Mouse (Mus musculus) retina, postnatal 1 day (tissue): ENCODE measurements around the gene Igf2bp2.

ENCODE experiments used
- DNase-seq: peaks from one replicate; pipeline ENCODE4 v3.0.0-alpha.2; 2012

Gene Igf2bp2

DNA sequence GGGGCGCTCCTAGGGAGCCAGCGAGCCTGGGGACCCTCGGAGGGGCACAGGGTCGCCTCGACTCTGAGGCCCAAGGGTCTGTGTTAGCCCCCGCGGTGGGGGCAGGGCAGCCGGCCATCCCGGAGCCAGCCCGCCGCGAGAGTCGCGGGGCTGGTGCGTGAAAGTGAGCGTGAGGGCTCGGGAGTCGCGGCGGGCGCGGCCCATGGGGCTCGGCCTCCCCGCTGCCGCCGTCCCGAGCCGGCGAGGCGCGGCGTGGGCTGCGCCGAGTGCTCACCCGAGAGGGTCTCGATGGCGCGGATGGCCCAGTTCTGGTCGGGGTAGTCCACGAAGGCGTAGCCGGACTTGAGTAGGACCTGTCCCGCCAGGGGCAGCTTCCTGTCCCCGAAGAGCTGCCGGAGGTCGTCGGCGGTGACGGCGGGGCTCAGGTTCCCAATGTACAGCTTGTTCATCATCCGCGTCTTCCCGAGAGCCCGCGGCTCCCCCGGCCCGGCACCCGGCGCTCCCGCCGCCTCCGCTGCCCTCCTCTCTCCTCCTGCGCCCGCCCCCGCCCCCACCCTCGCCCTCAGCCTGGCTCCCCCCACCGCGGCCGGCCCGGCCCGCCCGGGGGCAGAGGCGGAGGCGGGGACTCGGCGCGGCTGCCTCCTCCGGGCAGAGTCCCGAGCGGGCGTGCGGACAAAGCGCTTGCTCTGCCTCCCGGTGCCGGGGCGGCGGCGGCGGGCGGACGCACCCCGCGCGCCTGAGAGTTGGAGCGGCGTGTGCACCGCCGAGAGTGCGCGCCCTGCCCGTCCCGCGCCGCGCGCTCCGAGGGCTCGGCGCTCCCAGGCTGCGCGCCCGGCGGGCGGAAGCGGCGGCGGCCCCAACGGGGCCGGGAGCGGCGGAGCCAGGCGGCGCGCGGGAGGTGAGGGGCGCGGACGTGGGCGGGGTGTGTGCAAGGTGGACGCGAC, at the start of gene Igf2bp2:
Gene Igf2bp2, minus strand, starts transcription at position 788 of the 944 bp plus-strand sequence.
- DNase-seq: peak; percentile 83

GRCm38 (mm10) chr16:22203501-22203900, 40.4 kb upstream of the Igf2bp2 start:
- DNase-seq: no peak

DNA sequence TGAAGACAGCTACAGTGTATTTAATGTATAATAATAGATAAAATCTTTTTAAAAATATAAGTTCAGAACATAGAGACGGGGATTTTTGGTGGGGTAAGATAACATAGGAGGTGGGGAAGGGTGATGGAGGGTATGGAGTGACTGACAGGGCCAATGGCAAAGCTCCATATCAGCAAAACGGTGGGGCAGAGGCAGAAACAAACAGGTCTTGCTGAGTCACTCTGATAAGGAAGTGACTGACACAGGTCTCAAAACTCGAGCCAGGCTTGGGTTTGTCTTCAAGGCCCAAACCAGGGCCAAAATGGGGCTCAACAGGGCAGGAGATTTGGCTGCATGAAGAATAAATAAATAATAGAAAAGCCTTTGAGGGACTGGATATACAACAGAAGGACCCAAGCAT, 38.8 kb upstream of the Igf2bp2 start:
- no peak for DNase-seq

- DNase-seq: peak; percentile 4
These were observed 37.4 kb upstream of the Igf2bp2 start for GRCm38 (mm10) chr16:22200476-22200875.

GRCm38 (mm10) chr16:22187366-22187765, 24.3 kb upstream of the Igf2bp2 start:
- no peak for DNase-seq

DNA sequence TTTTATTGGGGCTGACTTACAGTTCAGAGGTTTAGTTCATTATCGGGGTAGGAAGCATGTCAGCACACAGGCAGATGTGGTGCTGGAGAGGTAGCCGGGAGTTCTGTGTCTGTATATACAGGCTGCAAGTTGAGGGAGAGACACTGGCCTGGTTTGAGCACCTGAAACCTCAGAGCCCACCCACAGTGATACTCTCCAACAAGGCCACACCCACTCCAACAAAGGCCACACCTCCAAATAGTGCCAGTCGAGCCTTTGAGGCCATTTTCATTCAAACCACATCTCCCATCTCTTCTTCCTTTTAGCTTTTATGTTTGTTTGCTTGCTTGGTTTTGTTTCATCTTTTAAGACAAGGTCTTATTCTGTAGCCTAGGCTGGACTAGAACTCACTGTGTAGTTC, 22.3 kb upstream of the Igf2bp2 start:
- no peak for DNase-seq

- no peak for DNase-seq
These were observed 21.0 kb upstream of the Igf2bp2 start for GRCm38 (mm10) chr16:22184113-22184512.

- DNase-seq: no peak
These were observed 19.2 kb upstream of the Igf2bp2 start for GRCm38 (mm10) chr16:22182286-22182685.

GRCm38 (mm10) chr16:22178793-22179192, 15.7 kb upstream of the Igf2bp2 start:
- no peak for DNase-seq

DNA sequence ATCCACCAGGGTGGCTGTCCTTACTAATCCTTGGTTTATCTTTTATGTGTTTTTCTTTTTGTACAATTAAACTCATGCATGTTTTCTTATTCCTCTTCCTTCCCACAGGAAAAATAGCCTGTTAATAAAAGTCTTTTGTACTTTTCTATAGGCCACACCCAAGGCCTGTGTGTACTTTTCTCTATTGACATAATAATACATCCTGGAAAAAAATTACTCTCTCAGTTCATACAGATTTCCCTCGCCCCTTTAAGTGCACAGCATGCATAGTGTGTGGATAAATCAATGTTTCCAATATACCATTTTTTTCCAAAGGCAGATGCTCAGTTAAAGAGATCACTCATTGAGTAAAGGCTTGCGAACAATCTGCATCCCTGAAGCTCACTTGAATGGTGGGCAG, 14.9 kb upstream of the Igf2bp2 start:
- no peak for DNase-seq

DNA sequence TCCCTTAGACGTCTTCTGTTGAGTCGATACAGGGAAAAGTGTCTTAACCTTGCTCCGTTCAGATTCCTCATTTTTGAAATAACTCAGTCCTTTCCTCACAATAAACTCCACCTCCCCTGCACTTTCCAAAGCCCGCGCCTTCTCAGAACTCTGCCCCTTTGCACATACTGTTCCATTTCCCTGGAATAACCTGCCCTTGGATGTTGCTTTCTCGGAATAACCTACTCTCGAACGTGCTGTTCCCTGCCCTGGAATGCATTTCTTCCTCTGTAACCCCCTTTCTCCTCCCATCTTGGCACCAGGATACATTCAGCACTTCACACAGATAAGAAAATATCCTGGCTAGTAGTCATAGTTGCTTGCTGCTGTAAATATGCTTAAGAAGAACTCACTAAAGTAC, 5.6 kb upstream of the Igf2bp2 start:
- no peak for DNase-seq

GRCm38 (mm10) chr16:22165556-22165955, 2.5 kb upstream of the Igf2bp2 start:
- DNase-seq: no peak

DNA sequence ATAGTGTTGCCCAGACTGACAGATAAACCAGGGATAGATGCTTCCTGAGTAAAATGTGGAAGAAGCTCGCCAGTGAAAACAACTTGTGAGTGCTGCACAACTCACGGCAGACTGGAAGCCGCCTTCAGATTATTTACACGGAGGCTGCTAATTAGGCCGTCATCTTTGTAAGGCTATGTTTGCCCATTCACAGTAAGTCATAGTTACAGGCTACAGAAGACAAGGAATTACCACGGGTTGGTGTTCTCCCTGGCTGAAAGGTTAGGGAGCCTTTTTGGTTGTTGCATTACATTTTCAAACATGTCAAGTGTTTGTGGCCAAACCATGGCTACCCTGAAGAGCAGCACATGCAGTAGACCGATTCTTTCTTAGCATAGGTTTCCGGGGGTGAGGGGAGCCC, 1.3 kb upstream of the Igf2bp2 start:
- DNase-seq: no peak

GRCm38 (mm10) chr16:22163456-22163851, 355 bp upstream of the Igf2bp2 start:
- DNase-seq: peak; percentile 75

DNA sequence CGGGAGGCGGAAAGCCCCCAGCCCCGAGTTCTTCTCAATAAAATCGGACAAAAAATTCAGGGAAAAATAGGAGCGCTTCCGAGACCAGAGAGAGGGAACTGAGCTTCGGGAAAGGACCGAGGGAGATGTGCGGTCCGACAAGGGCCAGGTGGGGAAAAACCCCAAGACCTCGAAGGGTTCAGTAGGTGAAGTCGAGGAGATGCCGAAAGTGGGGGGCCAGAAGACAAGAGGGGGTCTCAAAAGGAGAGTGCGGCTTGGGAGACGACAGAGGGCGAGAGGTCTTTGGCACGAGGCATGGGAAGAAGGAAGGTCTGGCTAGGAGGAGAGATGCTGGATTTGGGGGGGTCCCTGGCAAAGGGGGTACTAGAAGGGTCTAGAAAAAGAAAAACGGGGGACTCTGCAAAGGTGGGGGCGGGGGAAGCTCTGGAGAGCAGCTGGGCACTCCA, 1.0 kb downstream of the Igf2bp2 start:
- DNase-seq: no peak

DNA sequence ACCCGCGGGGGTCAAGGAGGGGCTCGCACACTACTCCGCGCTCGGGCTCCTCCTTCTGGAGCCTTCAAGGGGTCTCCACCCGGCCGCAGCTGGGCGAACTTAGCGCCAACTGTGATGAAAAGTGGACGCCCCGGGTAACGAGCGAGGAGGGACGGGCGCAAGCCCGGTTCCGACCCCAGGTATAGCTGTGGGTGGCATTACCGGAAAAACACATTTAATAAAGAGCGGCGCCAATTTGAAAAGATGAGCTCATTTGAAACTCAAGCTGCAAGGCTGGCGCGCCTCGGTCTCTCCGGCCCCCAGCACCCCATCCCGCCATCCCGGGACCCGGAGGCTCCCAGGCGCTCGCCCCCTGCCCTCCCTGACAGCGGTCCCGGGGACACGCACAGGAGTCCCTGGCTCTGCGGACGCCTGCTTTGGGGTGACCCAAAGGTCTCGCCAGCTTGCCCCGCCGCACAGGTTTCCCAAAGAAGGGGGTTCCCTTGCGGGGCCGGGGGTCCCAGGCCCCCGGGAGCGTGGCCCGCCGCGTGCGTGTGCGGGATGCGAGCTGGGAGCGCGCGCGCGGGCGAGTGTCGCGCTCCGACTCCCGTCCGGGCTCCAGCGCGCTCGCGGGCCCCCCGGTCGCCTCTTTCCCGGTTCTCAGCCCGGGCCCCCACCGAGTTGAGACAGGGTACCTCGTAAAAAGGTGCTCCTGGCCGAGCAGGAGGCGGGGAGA, 1.6 kb downstream of the Igf2bp2 start:
- DNase-seq: peak; percentile 71

GRCm38 (mm10) chr16:22160386-22161145, 2.5 kb downstream of the Igf2bp2 start:
- DNase-seq: peak; percentile 40

DNA sequence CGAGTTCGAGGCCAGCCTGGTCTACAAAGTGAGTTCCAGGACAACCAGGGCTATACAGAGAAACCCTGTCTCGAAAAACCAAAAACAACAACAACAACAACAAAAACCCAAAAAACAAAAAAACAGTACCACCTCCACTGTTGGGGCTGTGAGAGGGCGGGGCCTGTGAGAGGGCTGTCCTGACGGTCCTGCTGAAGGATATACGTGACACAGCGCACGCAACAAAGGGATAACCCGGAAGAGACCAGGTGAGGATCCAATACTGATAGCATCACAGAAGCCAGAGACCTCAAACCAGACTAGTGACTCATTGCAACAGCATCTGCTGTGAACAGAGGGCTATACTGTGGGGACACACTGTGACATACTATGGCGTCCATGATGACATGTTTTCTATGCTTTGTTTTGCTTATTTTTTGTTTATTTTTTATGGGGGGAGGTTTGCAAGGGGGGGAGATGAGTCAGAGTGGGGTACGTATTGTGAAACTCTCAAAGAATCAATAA, 10.1 kb downstream of the Igf2bp2 start:
- no peak for DNase-seq

DNA sequence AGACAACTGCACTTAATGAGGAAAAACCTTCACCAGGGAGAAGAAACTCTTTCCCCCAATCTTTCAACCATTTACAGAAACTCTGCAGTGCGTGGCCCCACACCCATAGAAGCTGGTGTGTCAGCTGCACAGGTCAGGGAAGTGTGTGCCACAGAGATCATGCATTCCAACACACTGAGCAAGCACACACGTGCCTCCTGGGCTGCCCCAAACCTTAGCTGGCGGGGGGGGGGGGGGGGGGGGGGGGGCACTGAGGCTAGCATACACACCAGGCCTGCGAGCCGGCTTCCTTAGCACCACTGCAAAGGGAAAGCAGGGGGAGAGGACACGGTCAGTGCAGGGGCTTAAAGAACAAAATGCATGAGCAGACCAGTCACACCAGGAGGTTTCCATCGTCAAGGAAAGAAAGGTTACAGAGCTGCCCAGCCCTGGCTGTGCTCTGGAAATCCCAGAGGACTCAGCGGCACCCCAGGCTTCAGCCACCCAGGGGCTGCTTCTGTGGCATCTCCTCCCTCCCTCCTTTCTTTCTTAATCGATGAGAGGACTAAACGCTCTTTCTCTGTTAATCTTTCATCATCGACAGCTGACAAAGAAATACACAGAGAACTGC, 11.3 kb downstream of the Igf2bp2 start:
- no peak for DNase-seq

DNA sequence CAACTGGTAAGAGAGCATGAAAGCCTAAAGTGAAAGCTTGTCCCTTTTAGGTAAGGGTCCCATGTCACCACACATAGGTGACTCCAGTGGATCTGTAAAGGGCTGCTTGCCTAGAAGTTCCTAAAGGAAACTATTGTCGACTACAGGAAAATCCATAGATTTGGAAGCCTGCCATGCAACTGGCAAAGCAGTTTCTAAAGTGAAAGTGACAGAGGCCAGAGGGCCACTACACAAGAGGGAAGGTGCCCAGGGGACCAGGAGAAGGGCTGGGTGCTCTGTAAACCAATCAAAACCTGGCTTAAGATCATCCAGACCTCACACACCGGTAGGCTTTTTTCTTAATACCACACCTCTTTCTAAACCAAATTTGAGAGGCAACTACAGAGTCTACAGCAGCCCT, 12.7 kb downstream of the Igf2bp2 start:
- DNase-seq: no peak

DNA sequence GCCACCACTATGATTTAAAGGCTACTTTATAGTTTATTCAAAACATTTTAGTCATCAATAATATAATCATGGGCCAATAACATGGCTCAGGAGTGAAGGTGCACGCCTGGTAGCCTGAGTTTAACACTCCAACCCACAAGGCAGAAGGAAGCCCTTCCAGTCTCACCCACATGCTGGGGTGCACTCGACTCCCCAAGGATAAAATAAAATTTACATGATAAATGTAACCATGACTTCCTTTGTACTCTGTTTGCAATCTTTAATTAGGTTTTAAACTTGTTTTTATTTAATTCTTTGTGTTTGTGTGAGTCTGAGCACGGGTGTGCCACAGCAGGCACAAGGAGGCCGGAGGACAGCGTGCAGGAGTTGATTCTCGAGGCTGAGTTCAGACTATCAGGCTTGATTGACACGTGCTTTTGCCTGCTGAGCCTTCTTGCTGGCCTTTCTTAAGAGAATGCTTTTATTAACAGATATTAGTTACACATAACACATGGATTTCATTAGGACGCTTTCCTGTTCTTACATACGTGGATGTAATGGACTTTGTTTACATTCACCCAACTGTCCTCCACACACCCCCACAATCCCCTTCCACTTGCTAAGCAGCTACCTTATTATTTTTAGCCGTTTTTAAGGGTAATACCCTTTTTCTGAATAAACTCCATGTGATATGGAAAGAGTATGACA, 13.3 kb downstream of the Igf2bp2 start:
- no peak for DNase-seq

- no peak for DNase-seq
These were observed 14.0 kb downstream of the Igf2bp2 start for GRCm38 (mm10) chr16:22149076-22149475.
